Mouse (Mus musculus): ENCODE results near the gene Epb41l4b.

DNA sequence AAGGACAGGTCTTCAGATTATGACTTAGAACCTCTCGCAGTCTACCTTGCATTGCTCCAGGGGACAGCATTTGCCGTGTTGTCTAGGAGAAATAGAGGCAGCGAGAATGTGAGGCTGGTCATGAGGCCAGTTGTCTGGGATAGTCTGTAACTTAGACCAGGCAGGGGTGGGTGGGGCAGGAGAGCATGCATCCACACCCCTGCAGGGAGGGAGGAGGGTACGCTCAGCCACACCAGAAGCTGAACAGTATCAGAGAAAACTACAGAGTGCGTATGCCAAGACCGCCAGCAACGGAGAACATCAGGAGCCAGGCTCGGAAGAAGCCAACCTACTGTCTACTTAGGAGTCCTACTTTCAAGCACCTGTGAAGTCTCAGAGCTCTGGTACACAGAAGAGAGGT lies 42.2 kb upstream of the Epb41l4b start:
- TF ChIP-seq CTCF (IDR thresholded peaks at IDR 0.05) (no peak), EP300 (IDR thresholded peaks at IDR 0.05) (no peak)

Measured in lung, postnatal 0 days (tissue).